Mouse (Mus musculus): ENCODE data around the gene Nt5c.
A peak's percentile ranks its signal among the peaks of the same experiment; 100 is the strongest.
"Not testable (repeated sequence)": the region's sequence is repeated elsewhere in the genome, so short reads cannot be mapped to it uniquely, and the experiment has no call there.

The Nt5c gene

GRCm38 (mm10) chr11:115511121-115511520, 19.5 kb upstream of the Nt5c start:
- DNase-seq (ENCODE audit: low spot score in 2 of 2) = no peak

GRCm38 (mm10) chr11:115510507-115510888, 18.8 kb upstream of the Nt5c start:
- no peak for DNase-seq (ENCODE audit: low spot score in 2 of 2)

GRCm38 (mm10) chr11:115509773-115510506, 18.3 kb upstream of the Nt5c start:
- DNase-seq (ENCODE audit: low spot score in 2 of 2) = no peak

GRCm38 (mm10) chr11:115508061-115508460, 16.4 kb upstream of the Nt5c start:
- no peak for DNase-seq (ENCODE audit: low spot score in 2 of 2)

GRCm38 (mm10) chr11:115506586-115506985, 14.9 kb upstream of the Nt5c start:
- DNase-seq (ENCODE audit: low spot score in 2 of 2) = no peak

DNA sequence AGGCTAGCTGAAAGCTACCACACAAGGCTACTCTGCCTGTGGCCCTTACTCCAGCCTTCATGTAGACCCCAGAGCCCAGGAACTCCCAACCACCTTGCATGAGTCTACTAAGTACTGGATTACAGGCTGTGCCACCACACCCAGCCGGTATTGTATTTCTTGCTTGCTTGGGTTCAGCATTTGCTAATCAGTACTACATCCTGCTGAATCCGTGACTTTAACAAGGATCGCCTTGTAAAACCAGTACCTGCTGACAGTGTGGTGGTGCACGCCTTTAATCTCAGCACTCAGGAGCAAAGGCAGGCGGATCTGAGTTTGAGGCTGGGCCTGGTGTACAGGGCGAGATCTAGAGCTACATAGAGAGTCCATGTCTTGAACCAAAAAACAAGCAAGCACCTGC, 11.0 kb upstream of the Nt5c start:
- DNase-seq (ENCODE audit: low spot score in 2 of 2) = no peak

DNA sequence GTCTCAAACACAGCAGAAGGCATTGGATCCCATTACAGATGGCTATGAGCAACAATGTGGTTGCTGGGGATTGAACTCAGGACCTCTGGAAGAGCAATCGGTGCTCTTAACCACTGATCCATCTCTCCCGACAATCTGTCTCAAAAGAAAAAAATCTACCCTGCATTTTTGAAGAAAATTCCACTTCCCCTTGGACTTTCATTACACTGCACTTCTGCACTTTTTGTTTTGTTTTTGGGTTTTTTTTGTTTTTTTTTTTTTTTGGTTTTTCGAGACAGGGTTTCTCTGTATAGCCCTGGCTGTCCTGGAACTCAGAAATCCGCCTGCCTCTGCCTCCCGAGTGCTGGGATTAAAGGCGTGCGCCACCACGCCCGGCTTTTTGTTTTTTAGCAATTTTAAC, 4.9 kb upstream of the Nt5c start:
- DNase-seq (ENCODE audit: low spot score in 2 of 2) = not testable (repeated sequence)

GRCm38 (mm10) chr11:115492387-115492786, 725 bp upstream of the Nt5c start:
- DNase-seq (ENCODE audit: low spot score in 2 of 2) = no peak

DNA sequence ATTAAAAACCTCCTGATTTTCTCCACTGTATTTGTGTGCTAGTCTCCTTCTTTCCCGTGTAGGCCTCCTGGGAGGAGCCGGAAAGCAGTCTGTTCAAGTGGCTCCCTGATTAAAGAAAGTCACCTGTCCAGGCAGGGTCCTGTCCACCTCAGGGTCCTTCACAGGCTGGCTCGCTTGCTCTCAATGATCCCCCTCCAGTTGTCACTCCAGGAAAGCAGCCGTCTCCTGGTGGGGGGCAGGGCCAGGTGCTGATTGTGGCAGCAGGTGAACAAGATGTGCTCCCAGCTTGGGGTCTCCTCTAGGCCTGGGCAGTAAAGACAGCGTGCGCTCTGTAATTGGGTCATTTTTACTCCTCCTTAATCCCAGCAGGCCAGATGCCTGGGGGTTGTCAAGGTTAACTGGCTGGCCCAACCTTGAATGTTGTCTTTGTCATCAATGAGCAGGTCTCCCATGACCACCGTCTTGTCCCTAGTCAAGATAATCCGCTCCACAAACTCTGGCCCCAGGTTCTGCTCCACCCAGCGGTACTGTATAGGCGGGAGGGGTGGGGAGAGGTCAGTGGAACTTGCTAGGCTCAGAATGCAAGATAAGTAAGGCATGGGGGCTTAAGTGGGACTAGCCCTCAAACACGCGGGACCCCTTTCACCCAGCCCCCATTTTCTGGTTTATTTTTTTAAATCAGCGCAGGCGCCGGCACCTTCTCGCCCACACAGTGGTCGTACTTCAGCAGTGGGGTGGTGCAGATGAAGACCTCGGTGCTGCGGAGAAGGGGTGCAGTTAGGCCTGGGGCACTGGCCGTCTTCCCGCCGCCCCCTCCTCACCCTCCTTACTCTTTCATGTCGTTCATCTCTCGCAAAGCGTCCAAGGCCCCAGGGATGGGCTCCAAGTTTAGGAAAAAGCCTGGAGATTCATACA, 964 bp downstream of the Nt5c start:
- no peak for DNase-seq (ENCODE audit: low spot score in 2 of 2)

DNA sequence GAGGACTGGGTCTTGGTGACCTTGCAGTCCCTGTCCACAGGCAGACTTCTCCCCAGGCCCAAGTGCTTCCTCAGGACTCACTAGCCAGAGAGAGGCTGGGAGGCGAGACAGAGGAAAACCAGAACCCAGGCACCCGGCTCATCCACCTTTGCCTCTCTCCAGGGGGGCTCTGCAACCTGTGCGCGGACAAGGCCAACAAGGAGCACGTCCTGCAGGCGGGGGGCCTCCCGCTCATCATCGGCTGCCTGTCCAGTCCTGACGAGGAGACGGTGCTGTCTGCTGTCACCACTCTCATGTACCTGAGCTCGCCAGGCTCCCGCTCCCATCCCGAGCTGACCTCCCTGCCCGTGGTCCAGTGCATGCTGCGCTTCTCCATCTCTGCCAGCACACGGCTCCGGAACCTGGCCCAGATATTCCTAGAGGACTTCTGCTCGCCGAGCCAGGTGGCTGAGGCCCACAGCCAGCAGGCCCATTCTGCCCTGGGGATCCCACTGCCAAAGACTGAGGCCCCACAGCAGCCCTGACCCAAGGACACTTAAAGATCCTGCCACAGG, 3.0 kb downstream of the Nt5c start:
- no peak for DNase-seq (ENCODE audit: low spot score in 2 of 2)

GRCm38 (mm10) chr11:115485155-115485554, 6.5 kb downstream of the Nt5c start:
- DNase-seq (ENCODE audit: low spot score in 2 of 2) = no peak

DNA sequence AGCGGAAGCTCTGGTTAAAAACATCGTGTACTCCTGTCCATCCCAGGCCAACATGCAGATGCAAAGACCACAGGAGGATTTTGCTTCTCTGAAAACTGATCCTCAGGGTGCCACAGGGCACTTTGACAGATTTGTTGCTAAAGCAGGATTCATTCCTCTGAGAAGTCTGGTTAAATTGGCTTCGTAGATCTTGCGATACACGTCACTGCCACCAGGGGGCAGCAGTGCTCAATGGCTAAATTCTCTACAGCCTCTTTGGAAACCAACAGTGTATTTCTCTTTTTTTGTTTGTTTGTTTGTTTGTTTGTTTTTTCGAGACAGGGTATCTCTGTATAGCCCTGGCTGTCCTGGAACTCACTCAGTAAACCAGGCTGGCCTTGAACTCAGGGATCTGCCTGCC, 7.9 kb downstream of the Nt5c start:
- peak in 1 of 2 experiments; percentile 56 for DNase-seq (ENCODE audit: low spot score in 2 of 2)

GRCm38 (mm10) chr11:115483278-115483677, 8.4 kb downstream of the Nt5c start:
- no peak for DNase-seq (ENCODE audit: low spot score in 2 of 2)

DNA sequence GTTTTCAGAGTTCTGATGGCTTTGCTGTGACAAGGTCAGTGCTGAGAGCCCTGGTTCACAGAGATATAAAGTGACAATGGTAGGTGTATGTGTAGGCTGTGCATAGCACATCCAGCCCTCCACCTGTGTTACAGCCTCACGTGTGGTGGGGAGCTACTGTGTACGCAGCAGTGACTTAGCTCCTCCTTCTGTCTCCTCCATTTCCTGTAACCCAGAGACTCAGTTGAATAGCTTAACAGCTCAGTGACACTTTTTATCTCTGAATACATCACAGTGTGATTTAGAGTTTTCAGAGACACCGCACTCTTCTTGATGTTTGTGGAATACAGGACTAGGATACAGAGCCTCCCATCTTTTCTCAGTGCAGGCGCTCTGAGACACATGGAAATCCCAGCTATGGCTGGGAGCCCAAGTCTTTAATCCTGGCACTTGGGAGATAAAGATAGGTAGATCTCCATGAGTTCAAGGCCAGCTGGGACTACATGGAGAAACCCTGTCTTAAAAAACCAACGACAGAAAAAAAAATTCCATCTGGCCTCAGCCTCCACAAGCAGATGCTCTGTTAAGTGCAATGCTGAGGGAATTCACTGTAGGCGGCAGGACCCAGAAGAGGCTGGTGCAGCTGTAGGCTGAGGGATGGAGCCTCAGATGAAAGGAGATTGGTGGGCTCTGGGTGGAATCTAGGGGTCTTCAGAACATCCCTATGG, 10.0 kb downstream of the Nt5c start:
- DNase-seq (ENCODE audit: low spot score in 2 of 2) = no peak

DNA sequence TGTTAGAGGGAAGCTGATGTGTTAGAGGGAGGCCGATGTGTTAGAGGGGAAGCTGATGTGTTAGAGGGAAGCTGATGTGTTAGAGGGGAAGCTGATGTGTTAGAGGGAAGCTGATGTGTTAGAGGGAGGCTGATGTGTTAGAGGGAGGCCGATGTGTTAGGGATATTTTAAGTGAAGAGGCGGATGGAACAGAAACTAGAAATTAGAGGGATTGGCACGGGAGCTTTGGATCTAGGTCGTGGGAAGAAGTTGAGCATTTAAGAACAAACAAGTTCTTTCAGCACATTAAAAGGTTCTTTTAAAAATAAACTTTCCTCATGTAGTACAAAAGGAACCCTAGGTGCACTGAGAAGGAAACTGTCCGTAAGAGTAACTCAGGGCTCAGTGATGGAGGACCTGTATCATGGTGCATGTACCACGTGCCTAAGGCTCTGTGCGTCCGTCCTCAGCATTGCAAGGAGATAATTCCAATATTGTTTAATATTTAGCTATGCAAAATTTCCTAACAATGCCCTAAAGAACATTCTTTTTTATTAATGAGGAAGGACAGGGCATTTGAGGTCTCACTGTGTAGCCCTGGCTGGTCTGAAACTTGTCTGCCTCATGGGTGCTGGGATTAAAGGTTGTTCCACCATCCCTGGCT, 13.2 kb downstream of the Nt5c start:
- DNase-seq (ENCODE audit: low spot score in 2 of 2) = no peak

- not testable (repeated sequence) for DNase-seq (ENCODE audit: low spot score in 2 of 2)
These were observed 14.3 kb downstream of the Nt5c start for GRCm38 (mm10) chr11:115477388-115477787.

- not testable (repeated sequence) for DNase-seq (ENCODE audit: low spot score in 2 of 2)
These were observed 15.0 kb downstream of the Nt5c start for GRCm38 (mm10) chr11:115476630-115477029.

- no peak for DNase-seq (ENCODE audit: low spot score in 2 of 2)
These were observed 15.9 kb downstream of the Nt5c start for GRCm38 (mm10) chr11:115475758-115476237.

DNA sequence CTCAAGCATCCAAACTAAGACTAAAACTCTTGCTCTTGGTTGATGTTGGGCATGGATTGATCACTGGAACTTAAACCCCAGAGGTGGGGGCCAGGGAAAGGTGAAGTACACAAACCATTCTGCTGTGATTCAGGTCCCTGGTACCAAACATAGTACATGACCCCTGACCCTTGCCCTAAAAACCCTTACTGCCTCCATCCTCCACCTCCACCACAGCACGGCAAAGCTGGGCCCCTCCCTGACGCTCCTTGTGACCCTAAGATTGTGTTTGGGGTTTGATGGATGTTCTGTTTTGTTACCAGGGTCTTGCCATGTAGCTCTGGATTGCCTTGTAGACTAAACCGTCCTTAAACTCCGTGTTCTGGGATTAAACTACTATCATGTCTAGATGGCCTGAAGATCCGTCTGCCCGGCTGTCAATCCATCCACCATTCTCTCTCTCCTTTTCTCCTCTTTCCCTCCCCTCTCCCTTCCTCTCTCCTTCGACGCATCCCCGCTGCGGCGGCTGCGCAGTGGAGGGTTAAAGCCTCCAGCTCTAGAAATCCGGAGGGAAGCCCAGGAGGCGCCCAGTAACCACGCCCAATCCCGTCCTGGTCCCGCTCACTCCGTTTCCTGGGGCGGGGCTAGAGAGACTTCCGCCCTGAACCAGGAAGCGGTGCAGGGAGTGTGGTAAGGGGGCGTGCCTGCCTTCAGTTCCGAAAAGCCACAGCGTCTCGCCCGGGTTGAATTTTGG, 16.5 kb downstream of the Nt5c start, which contains the start of gene Armc7:
Armc7 (plus strand) TSS at position 643 of the 733 bp plus-strand sequence.
- DNase-seq (ENCODE audit: low spot score in 2 of 2) = peak; percentile 94 to 95

GRCm38 (mm10) chr11:115473626-115474275, 17.9 kb downstream of the Nt5c start:
- peak; percentile 87 to 96 for DNase-seq (ENCODE audit: low spot score in 2 of 2)

Measured in urinary bladder, adult 18-20 months (tissue).